Mouse (Mus musculus) intestine, embryonic 15.5 days (tissue): Measurements from ENCODE around the gene Donson. TPM values are rescaled to one million over a fixed set of nuclear protein-coding genes. Genes with fewer than 3 reads are reported as not detected.

Experiments
- ATAC-seq: fragments of 200-750 bp; cut with Nextera tagmentation; 2 replicates; pipeline ENCODE4 v1.8.0; 2017; ENCODE audit warnings: moderate TSS enrichment, moderate library complexity
- H3K27ac ChIP-seq: fragments of 300-500 bp; sonication (generic); 2 replicates; pipeline ENCODE4 v1.5.1; 2015; ENCODE audit warnings: mild to moderate bottlenecking, inconsistent platforms
- H3K27me3 ChIP-seq: fragments of 300-500 bp; sonication (generic); replicated peaks from 2 replicates; pipeline ENCODE4 v1.6.1; 2015; ENCODE audit warnings: inconsistent platforms
- H3K36me3 ChIP-seq: fragments of 300-500 bp; sonication (generic); 2 replicates; pipeline ENCODE4 v1.6.1; 2015; ENCODE audit warnings: inconsistent platforms
- H3K4me1 ChIP-seq: fragments of 300-500 bp; sonication (generic); replicated peaks from 2 replicates; pipeline ENCODE4 v1.6.1; 2015; ENCODE audit warnings: inconsistent platforms
- H3K4me2 ChIP-seq: fragments of 300-500 bp; sonication (generic); replicated peaks from 2 replicates; pipeline ENCODE4 v1.6.1; 2015; ENCODE audit warnings: mild to moderate bottlenecking, inconsistent platforms
- H3K4me3 ChIP-seq: fragments of 300-500 bp; sonication (generic); replicated peaks from 2 replicates; pipeline ENCODE4 v1.5.1; 2015; ENCODE audit warnings: inconsistent platforms
- H3K9ac ChIP-seq: fragments of 300-500 bp; sonication (generic); 2 replicates; pipeline ENCODE4 v1.6.1; 2015; ENCODE audit warnings: inconsistent platforms
- H3K9me3 ChIP-seq: fragments of 300-500 bp; sonication (generic); 2 replicates; pipeline ENCODE4 v1.6.1; 2016; ENCODE audit warnings: inconsistent platforms
- WGBS: fragments of 180-500 bp; shearing (Covaris S2); methylation state at CpG from one replicate; pipeline ENCODE4 v1.1.7; 2015; 5-methylcytosine and 5-hydroxymethylcytosine counted together
- polyA plus RNA-seq: library from polyadenylated mRNA; unstranded; fragments of >200 nt; fragmentation: Nextera tagmentation; extraction: Ambion mirVana; gene quantifications from 2 replicates; pipeline ENCODE4 v1.2.1, GENCODE M21; 2015

Gene Donson
- polyA plus RNA-seq, 1 experiment from 2014 or later = 17.6 TPM

DNA sequence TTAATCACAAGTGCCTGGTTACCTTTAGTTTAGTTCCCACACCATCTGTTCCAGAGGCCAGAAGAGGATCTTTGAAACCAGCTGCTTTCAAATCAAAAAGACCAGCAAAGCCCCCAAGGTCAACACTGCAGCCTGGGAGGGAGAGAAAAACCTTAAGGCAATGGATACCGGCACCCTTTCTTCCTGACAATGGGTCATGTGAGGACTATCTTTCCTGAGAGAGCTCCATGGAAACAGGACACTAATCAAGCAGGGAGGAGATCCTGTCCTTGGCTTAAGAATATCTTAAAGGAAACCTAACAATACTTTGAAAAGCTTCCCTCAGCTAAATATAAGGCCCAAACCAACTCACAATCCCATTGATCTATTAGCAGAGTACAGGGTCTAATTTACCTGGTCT is 58.0 kb downstream of the Donson start:
- H3K4me1 ChIP-seq = no peaks in the 10 kb centered on the region
- H3K4me3 ChIP-seq = no peak overlapping the region
- no peak for ATAC-seq
- 75% methylated on average over 1 of the region's 1 CpGs for WGBS
- H3K27me3 ChIP-seq = no peaks in the 10 kb centered on the region
- no peak overlapping the region for H3K4me2 ChIP-seq
- H3K9ac ChIP-seq = no peak overlapping the region
- H3K27ac ChIP-seq = no peak overlapping the region
- H3K36me3 ChIP-seq = peaks cover 40% of the 10 kb centered on the region
- H3K9me3 ChIP-seq = no peaks in the 10 kb centered on the region

DNA sequence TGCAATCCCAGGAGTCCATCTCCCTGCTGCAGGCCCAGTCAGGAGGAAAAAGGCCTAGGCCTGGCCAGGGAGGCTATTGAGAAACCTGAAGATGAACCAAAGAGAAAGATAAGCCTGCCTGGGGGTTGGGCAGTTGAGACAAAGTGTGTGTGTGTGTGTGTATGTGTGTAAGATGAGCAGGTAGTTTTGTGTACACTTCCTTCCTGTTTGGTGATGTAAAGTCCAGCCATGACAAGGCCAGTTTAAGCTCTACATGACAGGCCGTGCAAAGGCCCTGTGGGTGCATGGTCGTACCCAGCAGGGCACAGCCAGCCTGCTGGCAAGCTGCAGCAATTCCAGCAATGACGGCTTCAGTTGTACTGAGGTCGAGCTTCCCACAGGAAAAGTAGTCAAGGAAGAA is 58.8 kb downstream of the Donson start:
- no peak overlapping the region for H3K27ac ChIP-seq
- H3K4me2 ChIP-seq = no peak overlapping the region
- H3K9ac ChIP-seq = no peak overlapping the region
- H3K4me3 ChIP-seq = no peak overlapping the region
- no peaks in the 10 kb centered on the region for H3K27me3 ChIP-seq
- H3K9me3 ChIP-seq = no peaks in the 10 kb centered on the region
- no peak for ATAC-seq
- no peaks in the 10 kb centered on the region for H3K4me1 ChIP-seq
- 89% methylated on average over 4 of the region's 4 CpGs for WGBS
- peaks cover 40% of the 10 kb centered on the region for H3K36me3 ChIP-seq

- 90% methylated on average over 3 of the region's 3 CpGs for WGBS
- Histone ChIP-seq H3K27ac (no peak overlapping the region), H3K4me2 (no peak overlapping the region), H3K4me1 (no peaks in the 10 kb centered on the region), H3K9me3 (no peaks in the 10 kb centered on the region), H3K27me3 (no peaks in the 10 kb centered on the region), H3K36me3 (peaks cover 42% of the 10 kb centered on the region), H3K4me3 (no peak overlapping the region), H3K9ac (no peak overlapping the region)
- ATAC-seq = no peak
Observed at GRCm38 (mm10) chr16:91628673-91629072, 59.9 kb downstream of the Donson start.

- Histone ChIP-seq H3K4me3 (no peak overlapping the region), H3K36me3 (peaks cover 47% of the 10 kb centered on the region), H3K27me3 (no peaks in the 10 kb centered on the region), H3K9me3 (no peaks in the 10 kb centered on the region), H3K27ac (no peak overlapping the region), H3K4me1 (no peaks in the 10 kb centered on the region), H3K9ac (no peak overlapping the region), H3K4me2 (no peak overlapping the region)
- no peak for ATAC-seq
- WGBS = 89% methylated on average over 7 of the region's 7 CpGs
Observed at GRCm38 (mm10) chr16:91627831-91628230, 60.7 kb downstream of the Donson start.

Other genes with a start within 250 kb of the Donson start
- gene Ifnar1, start 203.5 kb downstream of the Donson start, polyA plus RNA-seq = 40.1 and 42.0 TPM in 2 replicates
- 76.4 and 90.6 TPM in 2 replicates for gene Ifngr2, start 141.7 kb downstream of the Donson start, polyA plus RNA-seq
- 31.7 and 32.2 TPM in 2 replicates for gene Tmem50b, start 91.0 kb downstream of the Donson start, polyA plus RNA-seq
- gene Dnajc28, start 69.7 kb downstream of the Donson start, polyA plus RNA-seq = 2.1 and 2.5 TPM in 2 replicates
- 107 and 110 TPM in 2 replicates for gene Gart, start 41.8 kb downstream of the Donson start, polyA plus RNA-seq
- gene Son, start 41.3 kb downstream of the Donson start, polyA plus RNA-seq = 100 and 101 TPM in 2 replicates
- 64.1 and 68.7 TPM in 2 replicates for gene Cryzl1, start 40.2 kb upstream of the Donson start, polyA plus RNA-seq
- 16.2 and 16.4 TPM in 2 replicates for gene Itsn1, start 40.5 kb upstream of the Donson start, polyA plus RNA-seq